Mouse (Mus musculus) small intestine, adult 2 months (tissue): ENCODE results near the gene Ctla2a. TPM values are rescaled to one million over a fixed set of nuclear protein-coding genes. Genes with fewer than 3 reads are reported as not detected.

Experiments
- H3K27ac ChIP-seq: fragments of 200-500 bp; 2 replicates; pipeline ENCODE4 v1.5.1; 2012; ENCODE audit warnings: low read depth, low read length, control low read depth, inconsistent platforms; ENCODE audit not compliant: insufficient read depth
- H3K27me3 ChIP-seq: fragments of 200-500 bp; 2 replicates; pipeline ENCODE4 v1.6.1; 2012; ENCODE audit warnings: mild to moderate bottlenecking, moderate library complexity, low read length, inconsistent platforms; ENCODE audit not compliant: control insufficient read depth, insufficient read depth
- H3K36me3 ChIP-seq: fragments of 200-500 bp; 2 replicates; pipeline ENCODE4 v1.6.1; 2012; ENCODE audit warnings: mild to moderate bottlenecking, low read length, control low read depth, inconsistent platforms; ENCODE audit not compliant: control insufficient read depth, insufficient read depth
- H3K4me1 ChIP-seq: fragments of 200-500 bp; 2 replicates; pipeline ENCODE4 v1.6.1; 2012; ENCODE audit warnings: low read length, inconsistent platforms, mixed read lengths; ENCODE audit not compliant: control insufficient read depth, insufficient read depth, insufficient read length
- H3K4me3 ChIP-seq: fragments of 200-500 bp; 2 replicates; pipeline ENCODE4 v1.5.1; 2012; ENCODE audit warnings: low read depth, mild to moderate bottlenecking, control low read depth, inconsistent platforms, low read length, moderate library complexity
- CTCF ChIP-seq: fragments of 200-500 bp; IDR thresholded peaks from 2 replicates; pipeline ENCODE4 v1.5.1; 2012; ENCODE audit warnings: low read depth, mild to moderate bottlenecking, control low read depth, inconsistent platforms, low read length, moderate library complexity, mixed read lengths; ENCODE audit not compliant: insufficient replicate concordance, insufficient read length; ENCODE audit errors: extremely low read depth
- POLR2A ChIP-seq: fragments of 200-500 bp; IDR thresholded peaks from 2 replicates; pipeline ENCODE4 v1.6.1; 2012; ENCODE audit warnings: low read depth, mild to moderate bottlenecking, control low read depth, inconsistent platforms, low read length, moderate library complexity
- WGBS: fragments of 180-500 bp; shearing (Covaris S2); methylation state at CpG from one replicate; pipeline ENCODE4 v1.1.7; 2018; 5-methylcytosine and 5-hydroxymethylcytosine counted together
- polyA plus RNA-seq: library from polyadenylated mRNA; depleted of rRNA; stranded (reverse); fragments of >200 nt; gene quantifications from 2 replicates; pipeline ENCODE4 v1.2.3, GENCODE M21; 2012; rRNA removed

The Ctla2a gene
- polyA plus RNA-seq, 1 experiment, result 0.61 TPM

- TF ChIP-seq POLR2A (no peak), CTCF (no peak)
- H3K4me3 ChIP-seq, result no peak overlapping the region
Observed at GRCm38 (mm10) chr13:60895406-60896160, 40.8 kb downstream of the Ctla2a start.

GRCm38 (mm10) chr13:60892301-60892700, 44.1 kb downstream of the Ctla2a start:
- no peaks in the 10 kb centered on the region for H3K27me3 ChIP-seq
- no peak overlapping the region for H3K27ac ChIP-seq
- H3K36me3 ChIP-seq, result no peaks in the 10 kb centered on the region
- TF ChIP-seq CTCF, result no peak
- TF ChIP-seq POLR2A, result no peak
- no peaks in the 10 kb centered on the region for H3K4me1 ChIP-seq
- H3K4me3 ChIP-seq, result no peak overlapping the region
- WGBS, result 81% methylated on average over 1 of the region's 1 CpGs

More at GRCm38 (mm10) chr13:60895406-60896160, 40.8 kb downstream of the Ctla2a start:
- Histone ChIP-seq H3K36me3 (no peaks in the 10 kb centered on the region), H3K27ac (no peak overlapping the region), H3K27me3 (no peaks in the 10 kb centered on the region), H3K4me1 (no peaks in the 10 kb centered on the region)

Other genes starting within 250 kb of the Ctla2a start
- not detected in 2 replicates for gene BC051665, start 150.3 kb downstream of the Ctla2a start, polyA plus RNA-seq
- gene Ctsll3, start 133.8 kb downstream of the Ctla2a start, polyA plus RNA-seq, result not detected in 2 replicates
- gene 4930486L24Rik, start 72.2 kb downstream of the Ctla2a start, polyA plus RNA-seq, result not detected in 2 replicates
- not detected in 2 replicates for gene Gm49392, start 39.7 kb downstream of the Ctla2a start, polyA plus RNA-seq
- 0.35 TPM in 1 of 2 replicates, not detected in the other for gene Ctla2b, start 39.2 kb downstream of the Ctla2a start, polyA plus RNA-seq
- not detected in 2 replicates for gene Tpbpb, start 31.7 kb downstream of the Ctla2a start, polyA plus RNA-seq
- gene Gm49393, start 1.0 kb downstream of the Ctla2a start, polyA plus RNA-seq, result not detected in 2 replicates
- gene Gm49391, start 54 bp downstream of the Ctla2a start, polyA plus RNA-seq, result 0.25 and 0.38 TPM in 2 replicates
- not detected in 2 replicates for gene Tpbpa, start 5.4 kb upstream of the Ctla2a start, polyA plus RNA-seq
- gene Ctsj, start 69.3 kb upstream of the Ctla2a start, polyA plus RNA-seq, result not detected in 2 replicates
- not detected in 2 replicates for gene Ctsq, start 104.0 kb upstream of the Ctla2a start, polyA plus RNA-seq
- gene Ctsr, start 227.6 kb upstream of the Ctla2a start, polyA plus RNA-seq, result not detected in 2 replicates